Mouse (Mus musculus) large intestine, adult 2 months (tissue): Measurements from ENCODE around the gene Angptl6. TPM values are rescaled to one million over a fixed set of nuclear protein-coding genes. Genes with fewer than 3 reads are reported as not detected.
A peak's percentile ranks its signal among the peaks of the same experiment; 100 is the strongest.
"Not testable (repeated sequence)": the region's sequence is repeated elsewhere in the genome, so short reads cannot be mapped to it uniquely, and the experiment has no call there.

Experiments
- DNase-seq: peaks from one replicate; pipeline ENCODE4 v3.0.0-alpha.2; 2012; ENCODE audit warnings: low read depth, low spot score
- WGBS: fragments of 180-500 bp; shearing (Covaris S2); methylation state at CpG from one replicate; pipeline ENCODE4 v1.1.7; 2018; 5-methylcytosine and 5-hydroxymethylcytosine counted together
- polyA plus RNA-seq: library from polyadenylated mRNA; depleted of rRNA; stranded (reverse); fragments of >200 nt; gene quantifications from 2 replicates; pipeline ENCODE4 v1.2.3, GENCODE M21; 2012; rRNA removed

Gene Angptl6
- polyA plus RNA-seq, 1 experiment = 3.7 TPM

- WGBS = 6% methylated on average over 6 of the region's 6 CpGs
- DNase-seq = peak; percentile 27
Observed at GRCm38 (mm10) chr9:20857131-20857530, 22.4 kb downstream of the Angptl6 start.

DNA sequence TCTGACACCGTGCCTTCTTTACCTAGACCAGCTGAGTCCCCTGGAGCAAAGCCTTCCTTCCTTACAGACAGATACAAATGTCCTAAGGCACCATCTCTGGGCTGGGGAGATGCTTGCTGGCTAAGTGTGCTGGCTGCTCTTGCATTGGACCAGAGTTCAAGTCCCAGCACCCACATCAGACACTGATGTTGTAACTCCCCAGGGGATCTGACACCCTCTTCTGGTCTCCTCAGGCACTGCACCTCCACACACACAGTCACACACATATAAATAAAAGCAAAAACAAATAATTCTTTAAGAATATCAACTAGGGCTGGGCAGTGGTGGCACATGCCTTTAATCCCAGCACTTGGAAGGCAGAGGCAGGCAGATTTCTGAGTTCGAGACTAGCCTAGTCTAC lies 29.3 kb downstream of the Angptl6 start:
- DNase-seq = no peak
- WGBS = 86% methylated on average over 2 of the region's 2 CpGs

GRCm38 (mm10) chr9:20842670-20843069 lies 36.9 kb downstream of the Angptl6 start:
- 36% methylated on average over 2 of the region's 2 CpGs for WGBS
- DNase-seq = no peak

GRCm38 (mm10) chr9:20842211-20842610 lies 37.3 kb downstream of the Angptl6 start:
- 34% methylated on average over 4 of the region's 4 CpGs for WGBS
- DNase-seq = no peak

DNA sequence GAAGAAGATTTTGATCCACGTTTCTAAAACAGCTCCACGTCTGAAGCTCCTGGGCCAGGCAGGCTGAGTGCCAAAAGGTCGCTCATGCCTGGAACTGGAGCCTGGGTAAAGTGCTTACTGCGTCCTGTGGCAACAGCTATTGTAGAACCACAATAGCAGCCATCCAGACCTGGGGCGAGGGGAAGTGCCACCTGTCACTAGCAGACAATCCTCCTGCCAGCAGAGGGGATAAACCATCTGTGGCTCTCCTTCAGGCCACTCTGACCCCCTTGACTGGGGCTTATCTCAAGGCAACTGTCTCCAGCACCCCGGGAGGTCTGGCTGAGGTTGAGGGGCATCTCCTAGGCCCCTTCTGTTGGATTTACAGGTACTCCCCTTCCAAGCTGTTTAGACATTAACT lies 40.6 kb downstream of the Angptl6 start:
- 47% methylated on average over 6 of the region's 6 CpGs for WGBS

GRCm38 (mm10) chr9:20837184-20837947 lies 42.2 kb downstream of the Angptl6 start:
- WGBS = 70% methylated on average over 9 of the region's 9 CpGs
- DNase-seq = no peak

More for the DNA sequence above, 40.6 kb downstream of the Angptl6 start:
- no peak for DNase-seq

GRCm38 (mm10) chr9:20835431-20835954 lies 44.0 kb downstream of the Angptl6 start:
- not testable (repeated sequence) for DNase-seq
- 76% methylated on average over 11 of the region's 11 CpGs for WGBS

DNA sequence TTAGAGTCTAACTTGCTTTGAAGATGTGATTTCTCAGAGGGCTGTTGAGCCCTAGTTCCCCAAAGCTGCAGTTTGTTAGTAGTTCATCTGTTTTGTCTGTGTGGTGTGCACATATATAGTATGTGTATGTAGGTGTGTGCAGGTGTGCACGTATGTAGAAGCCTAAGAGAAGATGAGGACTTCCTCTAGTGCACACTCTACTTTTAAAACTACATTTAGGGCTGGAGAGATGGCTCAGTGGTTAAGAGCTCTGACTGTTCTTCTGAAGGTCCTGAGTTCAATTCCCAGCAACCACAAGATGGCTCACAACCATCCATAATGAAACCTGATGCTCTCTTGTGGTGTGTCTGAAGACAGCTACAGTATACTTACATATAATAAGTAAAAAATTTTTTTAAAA lies 44.6 kb downstream of the Angptl6 start:
- DNase-seq = no peak
- 67% methylated on average over 1 of the region's 1 CpGs for WGBS

DNA sequence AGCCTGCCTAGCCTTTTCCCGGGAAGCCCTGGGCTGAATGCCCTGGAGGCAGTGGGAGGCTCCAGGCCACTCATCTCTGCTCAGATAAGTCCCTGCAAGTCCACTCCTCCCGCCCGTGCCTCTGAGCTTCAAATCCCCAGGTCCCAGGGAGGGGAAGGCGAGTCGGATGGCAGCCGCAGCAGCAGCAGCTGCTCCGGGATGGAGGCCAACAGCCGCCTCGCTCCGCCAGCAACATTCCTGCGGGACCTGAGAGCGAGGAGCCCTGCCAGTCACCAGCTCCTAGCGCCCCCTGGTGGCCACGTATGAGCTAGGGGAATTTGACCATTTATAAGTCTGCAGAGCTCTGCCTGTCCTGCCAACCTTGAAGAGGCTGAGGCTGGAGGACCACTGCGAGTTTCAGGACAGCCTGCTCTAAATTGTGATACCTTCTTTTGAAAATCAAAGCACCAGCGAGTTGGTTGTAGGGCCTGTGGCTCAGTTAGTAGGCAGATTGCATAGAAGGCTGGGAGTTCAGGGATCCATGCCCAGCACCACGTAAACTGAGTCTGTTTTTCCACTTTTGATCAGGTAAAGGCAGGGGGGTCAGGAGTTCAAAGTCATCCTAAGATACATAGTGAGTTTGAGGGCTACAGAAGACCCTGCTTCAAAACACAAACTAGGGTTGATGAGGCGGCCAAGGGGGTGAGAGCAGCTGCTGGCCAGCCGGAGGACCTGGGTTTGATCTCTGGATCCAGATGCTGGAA lies 48.5 kb downstream of the Angptl6 start:
- WGBS = 16% methylated on average over 19 of the region's 19 CpGs
- peak; percentile 52 for DNase-seq

- no peak for DNase-seq
- 84% methylated on average over 1 of the region's 1 CpGs for WGBS
Observed at GRCm38 (mm10) chr9:20828127-20828526, 51.4 kb downstream of the Angptl6 start.

DNA sequence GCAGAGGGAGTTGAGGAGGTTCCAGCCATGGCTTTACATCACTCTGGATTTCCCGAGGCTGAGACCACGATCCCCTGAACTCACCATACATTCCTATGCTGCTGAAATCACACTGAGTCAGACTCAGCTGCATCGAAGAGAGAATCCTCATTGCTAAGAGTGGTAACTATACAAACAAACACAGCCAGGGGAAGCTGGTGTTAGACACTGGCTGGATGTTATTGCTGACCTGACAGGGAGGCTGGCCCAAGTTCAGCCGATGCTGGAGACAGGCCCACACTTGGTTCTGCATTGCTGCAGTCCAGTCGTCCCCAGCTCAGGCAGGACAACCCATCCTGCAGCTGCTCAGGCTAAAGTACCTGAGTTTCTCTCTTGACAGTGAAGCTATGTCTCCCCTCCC lies 53.7 kb downstream of the Angptl6 start:
- 44% methylated on average over 5 of the region's 5 CpGs for WGBS
- DNase-seq = no peak

Other genes starting within 250 kb of the Angptl6 start
- gene Ubl5, start 236.8 kb downstream of the Angptl6 start, polyA plus RNA-seq = 321 and 348 TPM in 2 replicates
- 15.8 and 22.9 TPM in 2 replicates for gene Fbxl12, start 235.0 kb downstream of the Angptl6 start, polyA plus RNA-seq
- gene Pin1, start 227.6 kb downstream of the Angptl6 start, polyA plus RNA-seq = 13.5 and 13.8 TPM in 2 replicates
- gene Olfm2, start 133.4 kb downstream of the Angptl6 start, polyA plus RNA-seq = 1.2 and 1.4 TPM in 2 replicates
- 3.9 and 4.5 TPM in 2 replicates for gene Col5a3, start 64.7 kb downstream of the Angptl6 start, polyA plus RNA-seq
- not detected in 2 replicates for gene Rdh8, start 61.2 kb downstream of the Angptl6 start, polyA plus RNA-seq
- 17.5 and 28.1 TPM in 2 replicates for gene A230050P20Rik, start 11.1 kb downstream of the Angptl6 start, polyA plus RNA-seq
- gene Ppan, start 8.4 kb upstream of the Angptl6 start, polyA plus RNA-seq = 49.0 and 60.7 TPM in 2 replicates
- gene Eif3g, start 18.9 kb upstream of the Angptl6 start, polyA plus RNA-seq = 113 and 117 TPM in 2 replicates
- 26.1 and 31.4 TPM in 2 replicates for gene Dnmt1, start 80.2 kb upstream of the Angptl6 start, polyA plus RNA-seq
- gene S1pr2, start 97.1 kb upstream of the Angptl6 start, polyA plus RNA-seq = 3.6 and 3.8 TPM in 2 replicates
- 97.6 and 106 TPM in 2 replicates for gene Mrpl4, start 123.0 kb upstream of the Angptl6 start, polyA plus RNA-seq
- gene Icam1, start 136.3 kb upstream of the Angptl6 start, polyA plus RNA-seq = 13.1 and 15.2 TPM in 2 replicates
- gene Icam4, start 149.6 kb upstream of the Angptl6 start, polyA plus RNA-seq = 0.19 and 0.38 TPM in 2 replicates
- 0.14 and 0.16 TPM in 2 replicates for gene Icam5, start 152.3 kb upstream of the Angptl6 start, polyA plus RNA-seq
- 0.21 and 1.7 TPM in 2 replicates for gene Zglp1, start 187.4 kb upstream of the Angptl6 start, polyA plus RNA-seq
- 0.38 and 0.60 TPM in 2 replicates for gene Gm49373, start 193.4 kb upstream of the Angptl6 start, polyA plus RNA-seq
- gene Fdx1l, start 193.9 kb upstream of the Angptl6 start, polyA plus RNA-seq = 36.7 and 37.6 TPM in 2 replicates
- gene Gm38431, start 212.3 kb upstream of the Angptl6 start, polyA plus RNA-seq = 3.1 and 3.6 TPM in 2 replicates
- gene Raver1, start 212.3 kb upstream of the Angptl6 start, polyA plus RNA-seq = 62.4 and 99.9 TPM in 2 replicates